Mouse (Mus musculus) hindbrain, embryonic 15.5 days (tissue): ENCODE measurements around the gene Dnajc25. TPM values are rescaled to one million over a fixed set of nuclear protein-coding genes. Genes with fewer than 3 reads are reported as not detected.

Experiments used
- ATAC-seq: fragments of 200-750 bp; cut with Nextera tagmentation; 2 replicates; pipeline ENCODE4 v1.8.0; 2017; ENCODE audit warnings: low read depth, moderate number of reproducible peaks, moderate TSS enrichment; ENCODE audit not compliant: low FRiP score
- H3K27ac ChIP-seq: fragments of 300-500 bp; sonication (generic); replicated peaks from 2 replicates; pipeline ENCODE4 v1.5.1; 2015; ENCODE audit warnings: mild to moderate bottlenecking, inconsistent platforms
- H3K27me3 ChIP-seq: fragments of 300-500 bp; sonication (generic); 2 replicates; pipeline ENCODE4 v1.6.1; 2015; ENCODE audit warnings: control low read depth, inconsistent platforms
- H3K36me3 ChIP-seq: fragments of 300-500 bp; sonication (generic); 2 replicates; pipeline ENCODE4 v1.6.1; 2015; ENCODE audit warnings: control low read depth, inconsistent platforms
- H3K4me1 ChIP-seq: fragments of 300-500 bp; sonication (generic); replicated peaks from 2 replicates; pipeline ENCODE4 v1.6.1; 2015; ENCODE audit warnings: control low read depth, inconsistent platforms
- H3K4me2 ChIP-seq: fragments of 300-500 bp; sonication (generic); 2 replicates; pipeline ENCODE4 v1.6.1; 2015; ENCODE audit warnings: moderate library complexity, mild to moderate bottlenecking, inconsistent platforms
- H3K4me3 ChIP-seq: fragments of 300-500 bp; sonication (generic); 2 replicates; pipeline ENCODE4 v1.5.1; 2015; ENCODE audit warnings: mild to moderate bottlenecking, inconsistent platforms
- H3K9ac ChIP-seq: fragments of 300-500 bp; sonication (generic); 2 replicates; pipeline ENCODE4 v1.6.1; 2015; ENCODE audit warnings: inconsistent platforms
- H3K9me3 ChIP-seq: fragments of 300-500 bp; sonication (generic); 2 replicates; pipeline ENCODE4 v1.6.1; 2016; ENCODE audit warnings: control low read depth, inconsistent platforms
- WGBS: fragments of 180-500 bp; shearing (Covaris S2); methylation state at CpG from one replicate; pipeline ENCODE4 v1.1.7; 2015; 5-methylcytosine and 5-hydroxymethylcytosine counted together
- polyA plus RNA-seq: library from polyadenylated mRNA; unstranded; fragments of >200 nt; fragmentation: Nextera tagmentation; extraction: Ambion mirVana; gene quantifications from 2 replicates; pipeline ENCODE4 v1.2.1, GENCODE M21; 2015

Dnajc25 gene
- polyA plus RNA-seq = 7.6 and 8.4 TPM in 2 replicates

GRCm38 (mm10) chr4:58994762-58995161, at the start of gene Dnajc25:
Dnajc25 (plus strand) TSS chr4:58995062.
- H3K27me3 ChIP-seq = no peaks in the 10 kb centered on the region
- 93% methylated on average over 4 of the region's 4 CpGs for WGBS
- no peak within 1 kb of the TSS for H3K27ac ChIP-seq
- no peak for ATAC-seq
- no peak within 1 kb of the TSS for H3K9ac ChIP-seq
- no peak within 1 kb of the TSS for H3K4me3 ChIP-seq
- H3K4me2 ChIP-seq = no peak within 1 kb of the TSS
- H3K36me3 ChIP-seq = no peaks in the 10 kb centered on the region
- no peaks in the 10 kb centered on the region for H3K4me1 ChIP-seq
- H3K9me3 ChIP-seq = no peaks in the 10 kb centered on the region

GRCm38 (mm10) chr4:58948391-58948790, 46.5 kb upstream of the Dnajc25 start:
- WGBS = 86% methylated on average over 4 of the region's 4 CpGs
- no peaks in the 10 kb centered on the region for H3K27me3 ChIP-seq
- no peak for ATAC-seq

DNA sequence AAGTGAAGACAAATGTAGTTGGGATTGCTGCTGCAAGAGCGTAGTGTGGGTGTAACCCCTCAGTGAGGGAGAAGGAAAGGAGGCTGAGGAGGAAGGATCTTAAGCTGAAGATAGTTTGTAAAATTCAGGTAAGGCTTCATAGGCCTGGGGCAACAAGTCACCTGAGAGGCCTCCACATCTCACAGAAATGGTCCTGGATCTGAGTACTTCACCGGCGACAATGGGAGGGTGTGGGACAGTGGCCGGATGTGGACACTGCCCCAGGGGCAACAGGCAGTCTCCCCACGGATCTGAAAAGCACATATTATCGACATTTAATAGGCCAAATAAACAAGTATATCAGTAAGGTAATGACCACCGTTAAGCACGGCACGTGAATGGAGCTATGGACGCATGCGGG, 42.2 kb upstream of the Dnajc25 start:
- H3K9me3 ChIP-seq = no peaks in the 10 kb centered on the region
- no peaks in the 10 kb centered on the region for H3K4me1 ChIP-seq
- peaks cover 21% of the 10 kb centered on the region for H3K36me3 ChIP-seq
- no peaks in the 10 kb centered on the region for H3K27me3 ChIP-seq
- no peak for ATAC-seq
- no peak overlapping the region for H3K27ac ChIP-seq
- H3K4me3 ChIP-seq = no peak overlapping the region
- H3K4me2 ChIP-seq = no peak overlapping the region
- 93% methylated on average over 11 of the region's 11 CpGs for WGBS
- no peak overlapping the region for H3K9ac ChIP-seq

More at GRCm38 (mm10) chr4:58948391-58948790, 46.5 kb upstream of the Dnajc25 start:
- H3K4me2 ChIP-seq = no peak overlapping the region
- no peaks in the 10 kb centered on the region for H3K9me3 ChIP-seq
- H3K9ac ChIP-seq = no peak overlapping the region
- 0 out of 2 replicates have a peak, but pooled peaks cover 2% of the 10 kb centered on the region for H3K36me3 ChIP-seq
- H3K27ac ChIP-seq = no peak overlapping the region
- H3K4me1 ChIP-seq = peaks cover 9% of the 10 kb centered on the region
- no peak overlapping the region for H3K4me3 ChIP-seq

- H3K4me2 ChIP-seq = no peak overlapping the region
- H3K9ac ChIP-seq = no peak overlapping the region
- H3K4me3 ChIP-seq = no peak overlapping the region
- H3K27ac ChIP-seq = no peak overlapping the region
- no peaks in the 10 kb centered on the region for H3K27me3 ChIP-seq
- 96% methylated on average over 15 of the region's 15 CpGs for WGBS
- no peaks in the 10 kb centered on the region for H3K4me1 ChIP-seq
- no peaks in the 10 kb centered on the region for H3K9me3 ChIP-seq
- H3K36me3 ChIP-seq = peaks cover 21% of the 10 kb centered on the region
- no peak for ATAC-seq
Measured at GRCm38 (mm10) chr4:58961719-58962118, 33.1 kb upstream of the Dnajc25 start.

- H3K4me3 ChIP-seq = no peak overlapping the region
- WGBS = 97% methylated on average over 4 of the region's 4 CpGs
- H3K36me3 ChIP-seq = 0 out of 2 replicates have a peak, but pooled peaks cover 5% of the 10 kb centered on the region
- no peak for ATAC-seq
- no peaks in the 10 kb centered on the region for H3K27me3 ChIP-seq
- no peak overlapping the region for H3K4me2 ChIP-seq
- H3K9ac ChIP-seq = no peak overlapping the region
- no peaks in the 10 kb centered on the region for H3K4me1 ChIP-seq
- no peaks in the 10 kb centered on the region for H3K9me3 ChIP-seq
- H3K27ac ChIP-seq = no peak overlapping the region
Measured at GRCm38 (mm10) chr4:58963271-58963670, 31.6 kb upstream of the Dnajc25 start.

- Histone ChIP-seq H3K4me1 (no peaks in the 10 kb centered on the region), H3K27ac (no peak overlapping the region), H3K4me2 (no peak overlapping the region), H3K4me3 (no peak overlapping the region), H3K36me3 (no peaks in the 10 kb centered on the region), H3K27me3 (no peaks in the 10 kb centered on the region), H3K9me3 (no peaks in the 10 kb centered on the region), H3K9ac (no peak overlapping the region)
- WGBS = 80% methylated on average over 1 of the region's 1 CpGs
- ATAC-seq = no peak
Measured at GRCm38 (mm10) chr4:58965136-58965535, 29.7 kb upstream of the Dnajc25 start.

DNA sequence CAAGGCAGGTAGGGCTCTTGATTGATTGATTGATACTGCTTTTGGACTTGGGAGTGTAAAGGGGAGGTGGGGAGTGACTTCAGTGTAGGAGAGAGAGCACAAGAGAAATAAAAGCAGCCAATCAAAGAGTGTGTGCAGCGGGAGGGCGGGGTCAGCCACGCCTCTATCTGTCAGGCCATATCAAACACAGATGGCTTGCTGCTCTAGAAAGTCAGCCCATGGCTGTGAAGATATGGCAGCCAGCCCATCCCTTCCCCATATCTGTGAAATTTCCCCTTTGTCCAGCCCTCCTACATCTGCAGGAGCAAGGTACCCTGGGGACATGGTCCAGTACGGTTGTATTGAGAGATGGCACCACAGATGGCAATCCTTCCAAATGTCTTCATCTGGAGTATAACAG, 24.2 kb upstream of the Dnajc25 start:
- H3K4me1 ChIP-seq = no peaks in the 10 kb centered on the region
- no peak for ATAC-seq
- H3K27me3 ChIP-seq = no peaks in the 10 kb centered on the region
- no peak overlapping the region for H3K4me3 ChIP-seq
- H3K9ac ChIP-seq = no peak overlapping the region
- no peaks in the 10 kb centered on the region for H3K36me3 ChIP-seq
- H3K4me2 ChIP-seq = no peak overlapping the region
- H3K27ac ChIP-seq = no peak overlapping the region
- H3K9me3 ChIP-seq = no peaks in the 10 kb centered on the region
- 85% methylated on average over 4 of the region's 4 CpGs for WGBS

DNA sequence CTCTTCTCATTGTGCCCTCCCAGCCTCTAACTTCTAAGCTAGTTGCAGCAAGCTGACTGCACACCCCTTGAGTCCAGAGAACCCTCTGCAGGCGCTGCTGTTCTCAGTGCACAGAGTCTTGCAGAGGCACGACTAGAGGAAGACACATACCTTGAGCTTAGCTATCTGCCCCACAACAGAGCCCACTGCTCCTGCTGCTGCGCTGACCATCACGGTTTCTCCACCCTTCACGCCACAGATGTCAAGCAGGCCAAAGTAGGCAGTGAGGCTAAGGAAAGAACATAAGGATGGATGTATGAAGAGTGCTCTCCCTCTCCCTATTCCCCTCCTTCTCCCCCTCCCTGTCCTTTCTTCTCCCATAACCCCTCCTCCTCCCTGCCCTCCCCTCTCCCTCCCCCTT, 19.2 kb upstream of the Dnajc25 start:
- ATAC-seq = no peak
- no peak overlapping the region for H3K4me3 ChIP-seq
- no peaks in the 10 kb centered on the region for H3K36me3 ChIP-seq
- 77% methylated on average over 5 of the region's 5 CpGs for WGBS
- no peak overlapping the region for H3K27ac ChIP-seq
- no peak overlapping the region for H3K9ac ChIP-seq
- H3K9me3 ChIP-seq = no peaks in the 10 kb centered on the region
- H3K4me2 ChIP-seq = no peak overlapping the region
- no peaks in the 10 kb centered on the region for H3K27me3 ChIP-seq
- no peaks in the 10 kb centered on the region for H3K4me1 ChIP-seq

DNA sequence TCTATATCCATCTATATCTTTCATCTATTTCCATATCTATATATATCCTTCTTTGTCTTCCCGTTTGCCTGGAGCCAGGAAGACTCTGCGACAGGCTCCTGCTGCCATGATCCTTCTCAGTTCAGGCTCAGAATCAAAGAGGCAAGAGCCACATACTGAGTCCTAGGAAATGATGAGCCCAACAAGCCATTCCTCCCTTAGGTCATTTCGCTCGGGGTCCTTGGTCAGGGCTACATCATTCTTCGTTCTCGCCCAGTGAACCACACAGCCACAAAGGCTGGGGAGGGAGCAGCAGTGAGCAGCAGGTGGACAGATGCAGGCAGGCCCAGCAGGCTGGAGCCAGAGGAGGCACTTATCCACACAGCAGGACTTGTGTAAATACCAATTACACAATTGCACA, 13.4 kb upstream of the Dnajc25 start:
- Histone ChIP-seq H3K4me1 (no peaks in the 10 kb centered on the region), H3K9ac (no peak overlapping the region), H3K27ac (no peak overlapping the region), H3K4me2 (no peak overlapping the region), H3K27me3 (no peaks in the 10 kb centered on the region), H3K9me3 (no peaks in the 10 kb centered on the region), H3K36me3 (no peaks in the 10 kb centered on the region), H3K4me3 (no peak overlapping the region)
- no peak for ATAC-seq
- 75% methylated on average over 6 of the region's 6 CpGs for WGBS

- H3K4me3 ChIP-seq = no peak overlapping the region
- no peak overlapping the region for H3K4me2 ChIP-seq
Measured at GRCm38 (mm10) chr4:58982806-58983205, 12.1 kb upstream of the Dnajc25 start.

GRCm38 (mm10) chr4:58985157-58985648, 9.7 kb upstream of the Dnajc25 start:
- Histone ChIP-seq H3K36me3 (no peaks in the 10 kb centered on the region), H3K27ac (no peak overlapping the region), H3K4me3 (no peak overlapping the region), H3K4me1 (no peaks in the 10 kb centered on the region; the same call in 1 of the 2 replicates), H3K27me3 (no peaks in the 10 kb centered on the region), H3K4me2 (no peak overlapping the region), H3K9me3 (no peaks in the 10 kb centered on the region), H3K9ac (no peak overlapping the region)
- ATAC-seq = no peak
- WGBS = 23% methylated on average over 7 of the region's 7 CpGs

More at GRCm38 (mm10) chr4:58982806-58983205, 12.1 kb upstream of the Dnajc25 start:
- no peak for ATAC-seq
- Histone ChIP-seq H3K9ac (no peak overlapping the region), H3K27me3 (no peaks in the 10 kb centered on the region), H3K4me1 (no peaks in the 10 kb centered on the region; the same call in 1 of the 2 replicates), H3K27ac (no peak overlapping the region), H3K9me3 (no peaks in the 10 kb centered on the region), H3K36me3 (no peaks in the 10 kb centered on the region)
- WGBS = 89% methylated on average over 8 of the region's 8 CpGs

DNA sequence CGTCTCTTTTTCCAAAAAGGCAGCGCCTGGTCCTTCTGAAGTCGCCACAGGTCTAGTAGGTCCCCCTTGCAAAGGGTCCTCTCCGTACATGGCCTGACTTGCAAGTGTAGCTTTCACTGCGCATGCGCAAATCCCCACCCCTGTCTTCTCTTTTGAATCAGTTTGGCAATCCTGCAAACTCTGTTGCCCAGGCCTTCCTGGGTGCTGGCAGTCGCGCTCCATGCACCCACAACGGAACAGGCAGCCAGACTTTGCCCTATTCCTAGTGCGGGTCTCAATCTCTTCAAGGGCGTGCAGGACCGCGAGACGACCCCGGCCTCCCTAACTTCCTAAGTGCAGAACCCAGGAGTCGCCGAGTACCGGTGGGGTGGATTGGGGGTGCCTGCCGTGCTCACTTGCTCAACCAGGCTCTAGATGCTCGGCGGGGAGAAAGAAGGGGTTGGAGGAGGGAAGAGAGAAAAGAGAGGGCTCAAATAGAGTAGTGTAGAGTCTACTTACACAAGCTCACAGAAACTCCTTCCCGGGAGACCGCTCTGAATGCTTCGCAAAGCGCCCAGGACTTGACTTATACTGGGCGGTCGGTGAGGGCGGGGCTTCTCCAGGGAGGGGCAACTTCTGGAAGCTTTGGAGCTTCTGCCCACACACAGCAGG, 8.2 kb upstream of the Dnajc25 start, which contains the start of gene Ptgr1:
Gene Ptgr1 (minus strand): TSS at position 580 of the 651 bp plus-strand sequence.
- Histone ChIP-seq H3K36me3 (no peaks in the 10 kb centered on the region), H3K9ac (peak within 1 kb of the TSS; percentile 45), H3K4me2 (peak within 1 kb of the TSS; percentile 96), H3K4me3 (peak within 1 kb of the TSS; percentile 46), H3K4me1 (no peaks in the 10 kb centered on the region; the same call in 1 of the 2 replicates), H3K27ac (no peak within 1 kb of the TSS), H3K9me3 (no peaks in the 10 kb centered on the region), H3K27me3 (no peaks in the 10 kb centered on the region)
- ATAC-seq = peak; percentile 64
- 1% methylated on average over 28 of the region's 28 CpGs for WGBS
